Comparison of ENCODE assay signal across 8 mouse cellular contexts in genomic region chr9:118611111-118611541, GRCm38 (mm10). TPM values are rescaled to one million over a fixed set of nuclear protein-coding genes. Genes with fewer than 3 reads are reported as not detected.
DNase-seq lines count a peak whose midpoint lies in the region; ATAC-seq lines count a peak whose summit lies in the region.
"Had no signal": no experiment of that assay in that cellular context is flagged by ENCODE, and none has a peak within 500 bp of the region (broad histone marks: within the 10 kb centered on the region; RNA-seq: fewer than 3 reads in every experiment).

No protein-coding gene starts in this region.

- no peak for ATAC-seq in heart, embryonic 12.5 days (ENCODE audit: insufficient number of reproducible peaks, low FRiP score)

- H3K9ac ChIP-seq in heart, embryonic 12.5 days, result no peak overlapping the region
- H3K9ac ChIP-seq: liver, embryonic 13.5 days had no signal

- H3K27me3 ChIP-seq in heart, embryonic 12.5 days (replicated peaks), result peaks cover 15% of the 10 kb centered on the region; the same call in 1 of the 2 replicates

- WGBS in heart, embryonic 12.5 days, result 35% methylated on average over 14 of the region's 14 CpGs
- WGBS in macrophage (ENCODE audit: missing documents), result 6% methylated on average over 12 of the region's 14 CpGs

- no peaks in the 10 kb centered on the region for H3K36me3 ChIP-seq in heart, embryonic 12.5 days
- H3K36me3 ChIP-seq in macrophage (ENCODE audit: inconsistent target), result no peaks in the 10 kb centered on the region
- H3K36me3 ChIP-seq: liver, embryonic 13.5 days had no signal

- H3K9me3 ChIP-seq in heart, embryonic 12.5 days (replicated peaks), result no peaks in the 10 kb centered on the region
- H3K9me3 ChIP-seq: liver, embryonic 13.5 days had no signal

- H3K79me2 ChIP-seq in macrophage (ENCODE audit: inconsistent target), result no peaks in the 10 kb centered on the region

- H3K4me1 ChIP-seq in brown adipose tissue, adult 24 weeks (ENCODE audit: control insufficient read depth, insufficient read depth, insufficient read length, low read length), result peaks cover 2% of the 10 kb centered on the region; the same call in 1 of the 2 replicates
- peaks cover 55% of the 10 kb centered on the region for H3K4me1 ChIP-seq in heart, embryonic 12.5 days (replicated peaks)

- H3K4me2 ChIP-seq in heart, embryonic 12.5 days, result peak overlapping the region; percentile 54
- H3K4me2 ChIP-seq: liver, embryonic 13.5 days had no signal

- DNase-seq in CD4-positive, CD25-positive, alpha-beta regulatory T cell, adult 2 months (ENCODE audit: low read depth, low spot score), result peak; percentile 16
- peak; percentile 59 to 74 for DNase-seq in kidney, postnatal 4 days
- no peak for DNase-seq in embryo, embryonic 11 days
- DNase-seq in ovary, adult 18-20 months (ENCODE audit: low spot score), result no peak
- DNase-seq: liver, embryonic 13.5 days had no signal

- peak overlapping the region; percentile 64; the same call in 1 of the 2 replicates for H3K27ac ChIP-seq in brown adipose tissue, adult 24 weeks (replicated peaks; ENCODE audit: low read depth, low read length)
- H3K27ac ChIP-seq in heart, embryonic 12.5 days (ENCODE audit: poor library complexity, severe bottlenecking), result no peak overlapping the region
- H3K27ac ChIP-seq in macrophage, result 0 out of 2 replicates have a peak overlapping the region, but pooled peaks have one; percentile 5
- H3K27ac ChIP-seq: liver, embryonic 13.5 days had no signal

- H3K4me3 ChIP-seq in brown adipose tissue, adult 24 weeks (ENCODE audit: insufficient read depth, low read depth, low read length), result peak overlapping the region; percentile 25; the same call in 1 of the 2 replicates
- H3K4me3 ChIP-seq in heart, embryonic 12.5 days, result no peak overlapping the region
- peak overlapping the region; percentile 5; the same call in 1 of the 2 replicates for H3K4me3 ChIP-seq in macrophage (ENCODE audit: inconsistent target)
- H3K4me3 ChIP-seq: liver, embryonic 13.5 days had no signal

RNA-seq across cellular contexts. Expression of gene Itga9, which starts 4.6 kb away (rescaled TPM):
- 2.3 and 2.7 TPM in 2 replicates for polyA plus RNA-seq in brown adipose tissue, adult 24 weeks (2012; ENCODE audit: insufficient read depth, insufficient read length, missing spikeins)
- polyA plus RNA-seq in heart, embryonic 12.5 days (2016; fragmentation: Nextera tagmentation; extraction: Ambion mirVana), result 20.2 and 21.0 TPM in 2 replicates
- total RNA-seq in macrophage (2018; cell fraction: chromatin; rRNA removed), result 100 to 1,000 TPM in 1 of 26 experiments, 10 to 100 TPM in 25; 26.4 to 213 (median 44.6) TPM
- total RNA-seq in macrophage (2018; cell fraction: cytosol; rRNA removed), result 1 to 10 TPM; 2.3 to 8.3 (median 5.1) TPM
- total RNA-seq in macrophage (2018; cell fraction: nucleus; rRNA removed), result 10 to 100 TPM in 23 of 26 experiments, 1 to 10 TPM in 3; 5.3 to 29.7 (median 17.8) TPM
- polyA plus RNA-seq in macrophage (2018), result 3.7 to 12.3 TPM (median 8.4 TPM) in 3 replicates

Comparison
In these comparisons a context has a peak if more than half of its experiments do, and no peak if none do; other contexts are left out.
1. DNase-seq: peak in CD4-positive, CD25-positive, alpha-beta regulatory T cell, adult 2 months (single experiment) and kidney, postnatal 4 days (2 of 2); none in embryo, embryonic 11 days (single experiment) and ovary, adult 18-20 months (single experiment).